Mouse (Mus musculus): ENCODE results near the gene Carm1. TPM values are rescaled to one million over a fixed set of nuclear protein-coding genes. Genes with fewer than 3 reads are reported as not detected.

Carm1 gene
- polyA plus RNA-seq, 1 experiment from 2014 or later: 60.3 TPM

MicroRNAs encoded within 50 kb of the gene (microRNA counts, 519-probe panel; counts per million panel counts)
- microRNA mmu-miR-1946b: not detected

Small RNA genes lying within 50 kb of the gene (microRNA-seq; reads per million reads assigned to microRNA genes)
- gene Mir1946b: not detected

Other genes starting within 250 kb of the Carm1 start
- 33.7 and 36.0 TPM in 2 replicates for gene Ap1m2, start 234.6 kb upstream of the Carm1 start, polyA plus RNA-seq (2014; fragmentation: Nextera tagmentation; extraction: Ambion mirVana)
- gene Slc44a2, start 226.2 kb upstream of the Carm1 start, polyA plus RNA-seq (2014; fragmentation: Nextera tagmentation; extraction: Ambion mirVana): 46.2 and 80.5 TPM in 2 replicates
- 122 and 235 TPM in 2 replicates for gene Ilf3, start 179.0 kb upstream of the Carm1 start, polyA plus RNA-seq (2014; fragmentation: Nextera tagmentation; extraction: Ambion mirVana)
- gene Qtrt1, start 135.1 kb upstream of the Carm1 start, polyA plus RNA-seq (2014; fragmentation: Nextera tagmentation; extraction: Ambion mirVana): 55.7 and 76.0 TPM in 2 replicates
- 47.8 and 66.1 TPM in 2 replicates for gene Dnm2, start 122.0 kb upstream of the Carm1 start, polyA plus RNA-seq (2014; fragmentation: Nextera tagmentation; extraction: Ambion mirVana)
- 118 and 156 TPM in 2 replicates for gene Tmed1, start 36.6 kb upstream of the Carm1 start, polyA plus RNA-seq (2014; fragmentation: Nextera tagmentation; extraction: Ambion mirVana)
- gene AB124611, start 20.7 kb upstream of the Carm1 start, polyA plus RNA-seq (2014; fragmentation: Nextera tagmentation; extraction: Ambion mirVana): 3.8 and 4.8 TPM in 2 replicates
- 27.0 and 41.3 TPM in 2 replicates for gene Timm29, start 45.8 kb downstream of the Carm1 start, polyA plus RNA-seq (2014; fragmentation: Nextera tagmentation; extraction: Ambion mirVana)
- gene Yipf2, start 45.9 kb downstream of the Carm1 start, polyA plus RNA-seq (2014; fragmentation: Nextera tagmentation; extraction: Ambion mirVana): 23.4 and 24.0 TPM in 2 replicates
- 105 and 125 TPM in 2 replicates for gene Smarca4, start 69.3 kb downstream of the Carm1 start, polyA plus RNA-seq (2014; fragmentation: Nextera tagmentation; extraction: Ambion mirVana)
- 13.2 and 15.8 TPM in 2 replicates for gene Ldlr, start 176.6 kb downstream of the Carm1 start, polyA plus RNA-seq (2014; fragmentation: Nextera tagmentation; extraction: Ambion mirVana)
- 139 and 150 TPM in 2 replicates for gene Spc24, start 213.4 kb downstream of the Carm1 start, polyA plus RNA-seq (2014; fragmentation: Nextera tagmentation; extraction: Ambion mirVana)

Data from kidney, embryonic 14.5 days (tissue).